Mouse (Mus musculus) liver, adult 2 months (tissue): ENCODE data around the gene Lgals1. TPM values are rescaled to one million over a fixed set of nuclear protein-coding genes. Genes with fewer than 3 reads are reported as not detected.

Source experiments
- DNase-seq: peaks from one replicate; pipeline ENCODE4 v3.0.0-alpha.2; 2011; ENCODE audit warnings: low read depth, low spot score; ENCODE audit errors: extremely low read depth
- H3K27ac ChIP-seq: fragments of 200-500 bp; replicated peaks from 2 replicates; pipeline ENCODE4 v1.5.1; 2012; ENCODE audit warnings: low read depth, mild to moderate bottlenecking, control low read depth, inconsistent platforms, low read length; ENCODE audit not compliant: insufficient read depth
- H3K27me3 ChIP-seq: fragments of 200-500 bp; 2 replicates; pipeline ENCODE4 v1.6.1; 2012; ENCODE audit warnings: mild to moderate bottlenecking, moderate library complexity, low read length, inconsistent platforms; ENCODE audit not compliant: control insufficient read depth, insufficient read depth
- H3K36me3 ChIP-seq: fragments of 200-500 bp; 2 replicates; pipeline ENCODE4 v1.6.1; 2012; ENCODE audit warnings: low read length, inconsistent platforms; ENCODE audit not compliant: control insufficient read depth, insufficient read depth
- H3K4me1 ChIP-seq: fragments of 200-500 bp; 2 replicates; pipeline ENCODE4 v1.6.1; 2011; ENCODE audit warnings: low read length; ENCODE audit not compliant: control insufficient read depth, insufficient read depth
- H3K4me3 ChIP-seq: fragments of 200-500 bp; 2 replicates; pipeline ENCODE4 v1.5.1; 2011; ENCODE audit warnings: low read depth, mild to moderate bottlenecking, control low read depth, low read length, moderate library complexity; ENCODE audit not compliant: insufficient read depth
- H3K79me2 ChIP-seq: fragments of 200-500 bp; 2 replicates; pipeline ENCODE4 v1.6.1; 2012; ENCODE audit warnings: inconsistent platforms, mild to moderate bottlenecking, low read length, moderate library complexity; ENCODE audit not compliant: control insufficient read depth, insufficient read depth
- H3K9ac ChIP-seq: fragments of 200-500 bp; 2 replicates; pipeline ENCODE4 v1.6.1; 2012; ENCODE audit warnings: low read depth, mild to moderate bottlenecking, control low read depth, inconsistent platforms, low read length
- CTCF ChIP-seq: fragments of 200-500 bp; IDR thresholded peaks from 2 replicates; pipeline ENCODE4 v1.5.1; 2011; ENCODE audit warnings: low read depth, low read length, control low read depth
- POLR2A ChIP-seq: fragments of 200-500 bp; IDR thresholded peaks from 2 replicates; pipeline ENCODE4 v1.6.1; 2011; ENCODE audit warnings: low read length, control low read depth; ENCODE audit not compliant: insufficient read depth; ENCODE audit errors: extremely low read depth
- WGBS: fragments of 180-500 bp; shearing (Covaris S2); methylation state at CpG from one replicate; pipeline ENCODE4 v1.1.7; 2018; 5-methylcytosine and 5-hydroxymethylcytosine counted together
- polyA plus RNA-seq: library from polyadenylated mRNA; depleted of rRNA; stranded (reverse); fragments of >200 nt; gene quantifications from 2 replicates; pipeline ENCODE4 v1.2.3, GENCODE M21; 2012
- total RNA-seq: library from RNA; depleted of rRNA; stranded (reverse); fragments of >200 nt; gene quantifications from 2 replicates; pipeline ENCODE4 v1.2.3, GENCODE M21; 2014

The Lgals1 gene
- total and polyA plus RNA-seq, 2 experiments: 25.2 to 31.6 TPM

GRCm38 (mm10) chr15:78919914-78920313 is 6.6 kb upstream of the Lgals1 start:
- H3K9ac ChIP-seq: no peak overlapping the region
- H3K4me1 ChIP-seq: no peaks in the 10 kb centered on the region
- 87% methylated on average over 12 of the region's 12 CpGs for WGBS
- H3K27me3 ChIP-seq: no peaks in the 10 kb centered on the region
- DNase-seq: no peak
- H3K4me3 ChIP-seq: no peak overlapping the region
- no peaks in the 10 kb centered on the region for H3K36me3 ChIP-seq
- H3K27ac ChIP-seq: no peak overlapping the region
- no peaks in the 10 kb centered on the region for H3K79me2 ChIP-seq
- no peak for TF ChIP-seq CTCF
- no peak for TF ChIP-seq POLR2A

- Histone ChIP-seq H3K79me2 (no peaks in the 10 kb centered on the region), H3K9ac (no peak overlapping the region), H3K4me3 (no peak overlapping the region), H3K4me1 (peaks cover 11% of the 10 kb centered on the region; the same call in 1 of the 2 replicates), H3K36me3 (no peaks in the 10 kb centered on the region), H3K27ac (no peak overlapping the region), H3K27me3 (no peaks in the 10 kb centered on the region)
- TF ChIP-seq POLR2A: no peak
- no peak for DNase-seq
- 93% methylated on average over 7 of the region's 7 CpGs for WGBS
Measured at GRCm38 (mm10) chr15:78922700-78923099, 3.8 kb upstream of the Lgals1 start.

GRCm38 (mm10) chr15:78923585-78923984 is 2.9 kb upstream of the Lgals1 start:
- WGBS: 79% methylated on average over 6 of the region's 6 CpGs
- Histone ChIP-seq H3K4me1 (peaks cover 11% of the 10 kb centered on the region; the same call in 1 of the 2 replicates), H3K4me3 (no peak overlapping the region), H3K9ac (no peak overlapping the region), H3K79me2 (no peaks in the 10 kb centered on the region), H3K27ac (no peak overlapping the region), H3K36me3 (no peaks in the 10 kb centered on the region), H3K27me3 (no peaks in the 10 kb centered on the region)
- no peak for TF ChIP-seq CTCF
- no peak for DNase-seq

GRCm38 (mm10) chr15:78925129-78925528 is 1.4 kb upstream of the Lgals1 start:
- Histone ChIP-seq H3K79me2 (no peaks in the 10 kb centered on the region), H3K36me3 (no peaks in the 10 kb centered on the region), H3K27me3 (no peaks in the 10 kb centered on the region), H3K9ac (no peak overlapping the region), H3K4me3 (no peak overlapping the region), H3K27ac (no peak overlapping the region), H3K4me1 (peaks cover 11% of the 10 kb centered on the region; the same call in 1 of the 2 replicates)
- TF ChIP-seq POLR2A (no peak), CTCF (no peak)
- 65% methylated on average over 8 of the region's 8 CpGs for WGBS
- no peak for DNase-seq

- 25% methylated on average over 15 of the region's 15 CpGs for WGBS
- peak overlapping the region; percentile 43 for H3K4me3 ChIP-seq
- DNase-seq: peak; percentile 59
- no peaks in the 10 kb centered on the region for H3K27me3 ChIP-seq
- TF ChIP-seq POLR2A (no peak), CTCF (no peak)
- H3K9ac ChIP-seq: peak overlapping the region; percentile 24
- peaks cover 11% of the 10 kb centered on the region; the same call in 1 of the 2 replicates for H3K4me1 ChIP-seq
- no peaks in the 10 kb centered on the region for H3K36me3 ChIP-seq
- H3K27ac ChIP-seq: peak overlapping the region; percentile 30; the same call in 1 of the 2 replicates
- no peaks in the 10 kb centered on the region for H3K79me2 ChIP-seq
Measured at GRCm38 (mm10) chr15:78927021-78927787, 679 bp downstream of the Lgals1 start.

- DNase-seq: peak; percentile 30
- H3K4me1 ChIP-seq: peaks cover 11% of the 10 kb centered on the region; the same call in 1 of the 2 replicates
- 5% methylated on average over 29 of the region's 35 CpGs for WGBS
- H3K79me2 ChIP-seq: no peaks in the 10 kb centered on the region
- peak overlapping the region; percentile 20 for H3K9ac ChIP-seq
- no peak overlapping the region for H3K27ac ChIP-seq
- H3K36me3 ChIP-seq: no peaks in the 10 kb centered on the region
- no peak for TF ChIP-seq POLR2A
- no peak for TF ChIP-seq CTCF
- peak overlapping the region; percentile 43; the same call in 1 of the 2 replicates for H3K4me3 ChIP-seq
- no peaks in the 10 kb centered on the region for H3K27me3 ChIP-seq
Measured at GRCm38 (mm10) chr15:78927788-78928457, 1.4 kb downstream of the Lgals1 start.
